Mouse (Mus musculus) G1E (cell line): Measurements from ENCODE around the gene Lsm7. TPM values are rescaled to one million over a fixed set of nuclear protein-coding genes. Genes with fewer than 3 reads are reported as not detected.

Experiments
- ATAC-seq: 2 replicates; pipeline ENCODE4 v1.8.0; 2016; ENCODE audit warnings: mild to moderate bottlenecking; ENCODE audit not compliant: insufficient number of reproducible peaks, poor library complexity, low FRiP score, severe bottlenecking; ENCODE audit errors: extremely low read depth
- DNase-seq: peaks from one replicate; pipeline ENCODE4 v3.0.0; 2012; ENCODE audit warnings: low spot score
- H3K27me3 ChIP-seq: 2 replicates; pipeline ENCODE4 v1.6.1; 2012; ENCODE audit warnings: mild to moderate bottlenecking, low read length, inconsistent platforms; ENCODE audit not compliant: insufficient read depth
- H3K36me3 ChIP-seq: replicated peaks from 2 replicates; pipeline ENCODE3; 2012; ENCODE audit warnings: mild to moderate bottlenecking, inconsistent platforms
- H3K4me1 ChIP-seq: 2 replicates; pipeline ENCODE4 v1.6.1; 2012; ENCODE audit warnings: low read depth, low read length, inconsistent platforms, mixed read lengths; ENCODE audit not compliant: insufficient read depth
- H3K4me3 ChIP-seq: 2 replicates; pipeline ENCODE4 v1.5.1; 2012; ENCODE audit warnings: low read depth, mild to moderate bottlenecking, inconsistent platforms, low read length, moderate library complexity, mixed read lengths
- H3K9me3 ChIP-seq: replicated peaks from 2 replicates; pipeline ENCODE4 v1.6.1; 2012; ENCODE audit warnings: inconsistent platforms
- CTCF ChIP-seq: IDR thresholded peaks from 2 replicates; pipeline ENCODE4 v1.5.1; 2012; ENCODE audit warnings: low read depth, low read length, inconsistent platforms, mixed read lengths
- GATA1 ChIP-seq: IDR thresholded peaks from 2 replicates; pipeline ENCODE4 v1.6.1; 2012; ENCODE audit warnings: borderline replicate concordance, low read length, inconsistent platforms, mixed read lengths
- GATA2 ChIP-seq: IDR thresholded peaks from 2 replicates; pipeline ENCODE4 v1.6.1; 2012; ENCODE audit warnings: low read depth, low read length, inconsistent platforms, borderline replicate concordance
- POLR2AphosphoS5 ChIP-seq: IDR thresholded peaks from 2 replicates; pipeline ENCODE4 v1.6.1; 2012; ENCODE audit warnings: low read depth, low read length, inconsistent platforms; ENCODE audit not compliant: insufficient replicate concordance
- TAL1 ChIP-seq: conservative IDR thresholded peaks from 2 replicates; pipeline ENCODE4 v1.6.1; 2012; ENCODE audit warnings: low read depth, low read length, inconsistent platforms, mixed read lengths
- polyA plus RNA-seq: library from polyadenylated mRNA; stranded (reverse); fragments of >175 nt; gene quantifications from 2 replicates; pipeline ENCODE4 v1.2.3, GENCODE M21; 2012
- total RNA-seq, 2 experiments: library from RNA; stranded (forward) in 1 of 2; stranded (reverse) in 1 of 2; fragments of 200-1000 nt in 1 of 2; fragments of >200 nt in 1 of 2; fragmentation: Nextera tagmentation in 1 of 2; gene quantifications; 2 replicates each; pipeline ENCODE4 v1.2.3; 2014 to 2017

Gene Lsm7
- total and polyA plus RNA-seq, 3 experiments = 51.2 to 282 (median 269) TPM

DNA sequence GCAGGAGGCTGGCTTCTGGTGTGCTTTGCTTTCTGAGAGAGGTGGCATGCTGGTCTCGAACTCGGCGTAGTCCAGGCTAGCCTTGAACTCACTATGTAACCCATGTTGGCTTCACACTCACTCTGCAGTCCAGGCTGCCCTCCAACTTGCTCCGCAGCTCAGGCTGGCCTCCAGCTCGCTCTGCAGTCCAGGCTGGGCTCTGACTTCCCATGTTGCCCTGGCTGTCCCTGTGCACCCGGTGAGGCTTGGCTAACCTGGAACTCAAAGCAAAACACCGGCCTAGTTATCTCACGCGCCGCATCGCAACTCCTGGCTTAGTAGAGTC, 702 bp upstream of the Lsm7 start:
- no peak for DNase-seq
- peak overlapping the region; percentile 80 for H3K4me3 ChIP-seq
- ATAC-seq = no peak
- H3K9me3 ChIP-seq = no peaks in the 10 kb centered on the region
- TF ChIP-seq GATA1 = no peak
- TF ChIP-seq POLR2AphosphoS5 = no peak
- TF ChIP-seq CTCF = no peak
- no peaks in the 10 kb centered on the region for H3K27me3 ChIP-seq
- peaks cover 85% of the 10 kb centered on the region for H3K4me1 ChIP-seq
- peaks cover 69% of the 10 kb centered on the region for H3K36me3 ChIP-seq

DNA sequence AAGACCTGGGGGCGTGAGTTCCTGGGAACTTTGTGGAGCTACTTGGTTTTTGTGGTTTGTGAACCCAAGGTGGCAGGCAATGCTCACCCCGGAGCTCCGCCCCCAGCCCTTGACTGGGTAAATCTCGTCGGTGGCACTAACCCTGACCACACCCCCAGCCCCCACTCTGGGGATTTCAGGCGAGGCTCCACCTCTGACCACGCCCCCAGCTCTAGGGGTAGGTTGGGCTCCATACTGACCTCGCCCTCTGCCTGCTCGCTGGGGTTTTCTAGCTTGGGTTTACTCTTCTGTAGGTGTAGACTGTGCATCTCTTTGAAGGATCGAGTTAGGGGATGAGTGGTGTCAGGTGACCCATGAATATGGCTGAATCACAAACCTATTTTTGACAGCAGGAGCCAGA, 6.4 kb downstream of the Lsm7 start:
- no peak overlapping the region; the same call in 1 of the 2 replicates for H3K4me3 ChIP-seq
- H3K27me3 ChIP-seq = peaks cover 35% of the 10 kb centered on the region
- H3K4me1 ChIP-seq = peaks cover 52% of the 10 kb centered on the region
- ATAC-seq (peak; percentile 85), DNase-seq (peak; percentile 76)
- peaks cover 45% of the 10 kb centered on the region for H3K36me3 ChIP-seq
- TF ChIP-seq GATA1 = no peak
- no peak for TF ChIP-seq POLR2AphosphoS5
- no peak for TF ChIP-seq TAL1
- TF ChIP-seq GATA2 = no peak
- TF ChIP-seq CTCF = no peak
- no peaks in the 10 kb centered on the region for H3K9me3 ChIP-seq

DNA sequence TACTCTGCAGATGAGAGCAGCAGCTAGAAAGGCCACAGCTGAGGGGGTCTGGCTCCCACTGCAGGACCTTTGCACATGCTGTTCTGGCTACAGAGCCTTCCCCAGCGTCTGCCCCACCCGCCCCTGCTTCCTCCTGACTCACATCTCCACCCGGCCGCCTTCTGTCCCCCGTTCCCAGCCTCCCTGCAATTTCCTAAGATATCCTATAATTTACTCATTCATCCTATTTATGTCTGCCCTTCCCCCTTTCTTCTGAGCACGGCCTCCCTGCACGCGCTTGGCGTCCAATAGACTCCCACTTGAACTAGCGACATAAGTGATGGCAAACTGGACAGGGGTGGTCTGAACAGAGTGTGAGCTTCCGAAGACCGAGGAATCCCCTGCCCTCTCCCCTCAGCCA, 9.3 kb downstream of the Lsm7 start:
- peaks cover 63% of the 10 kb centered on the region for H3K27me3 ChIP-seq
- peaks cover 17% of the 10 kb centered on the region for H3K36me3 ChIP-seq
- no peak overlapping the region for H3K4me3 ChIP-seq
- TF ChIP-seq GATA1 (no peak), GATA2 (no peak)
- no peaks in the 10 kb centered on the region for H3K9me3 ChIP-seq
- H3K4me1 ChIP-seq = peaks cover 30% of the 10 kb centered on the region
- ATAC-seq (no peak), DNase-seq (no peak)

DNA sequence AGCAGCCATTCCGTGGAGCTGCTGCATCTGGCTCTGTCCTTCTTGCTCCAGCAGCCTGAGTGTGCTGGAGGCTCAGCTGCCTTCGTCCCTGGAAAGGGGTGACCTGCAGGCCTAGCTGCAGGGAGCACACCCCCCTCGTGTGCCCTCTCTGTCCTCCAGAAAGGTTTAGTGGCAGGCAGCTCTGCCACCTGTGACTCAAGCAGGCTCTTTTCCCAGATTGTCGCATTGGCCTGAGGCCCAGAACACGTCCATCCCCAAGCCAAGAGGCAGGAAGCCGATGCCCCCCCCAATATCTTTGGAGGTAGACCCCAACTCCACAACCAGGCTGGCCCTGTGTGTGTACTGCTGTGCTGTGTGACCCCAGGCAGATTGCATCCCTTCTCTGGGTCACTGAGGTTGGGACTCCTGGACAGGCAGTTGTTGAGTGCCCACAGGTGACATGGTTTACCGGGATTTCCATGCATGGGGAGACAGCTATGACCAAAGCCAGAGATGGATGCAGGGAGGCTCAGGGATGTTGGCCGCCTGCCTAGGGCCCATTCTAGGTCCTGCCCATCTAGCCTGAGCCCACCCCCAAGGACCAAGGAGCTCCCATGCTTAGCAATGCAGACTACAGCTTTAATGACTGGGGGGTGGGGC, 9.8 kb downstream of the Lsm7 start:
- Histone ChIP-seq H3K9me3 (no peaks in the 10 kb centered on the region), H3K4me1 (peaks cover 25% of the 10 kb centered on the region), H3K4me3 (no peak overlapping the region), H3K27me3 (peaks cover 69% of the 10 kb centered on the region), H3K36me3 (peaks cover 12% of the 10 kb centered on the region)
- TF ChIP-seq POLR2AphosphoS5 (no peak), GATA2 (no peak), CTCF (no peak), GATA1 (no peak), TAL1 (no peak)
- DNase-seq (no peak), ATAC-seq (no peak)

DNA sequence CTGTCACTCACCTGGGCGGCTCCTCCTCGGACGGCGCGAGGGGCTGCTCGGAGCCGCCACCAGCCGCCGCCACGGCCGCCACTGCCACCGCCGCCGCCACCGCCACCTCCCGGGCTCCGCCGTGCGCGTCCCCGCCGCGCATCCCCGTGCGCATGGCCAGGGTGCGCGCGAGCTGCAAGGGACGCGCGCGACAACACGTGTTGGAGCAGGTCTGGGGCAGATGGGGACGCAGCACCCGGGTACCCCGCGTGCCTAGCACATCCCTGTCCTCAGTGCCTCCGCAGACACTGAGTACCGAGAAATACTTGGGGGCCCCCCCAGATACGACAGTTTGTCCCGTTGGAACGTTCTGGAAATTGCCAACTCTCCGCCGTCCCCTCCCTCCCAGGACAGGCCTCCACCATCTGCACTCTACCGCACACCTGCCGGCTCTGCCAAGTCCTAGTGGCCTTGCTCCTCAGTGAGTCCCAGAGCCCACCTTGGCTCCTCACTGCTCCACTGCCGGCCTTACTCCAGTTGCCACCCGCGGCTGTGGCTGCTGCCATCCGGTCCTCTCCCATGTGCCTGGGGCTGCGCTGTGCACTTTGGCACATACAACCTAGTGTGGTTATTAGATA, 11.0 kb downstream of the Lsm7 start, which contains the start of gene Lingo3:
Lingo3 (minus strand) TSS at position 109 of the 617 bp plus-strand sequence.
- no peak for ATAC-seq
- H3K36me3 ChIP-seq = peaks cover under 1% of the 10 kb centered on the region
- H3K9me3 ChIP-seq = no peaks in the 10 kb centered on the region
- no peak for DNase-seq
- H3K4me1 ChIP-seq = peaks cover 21% of the 10 kb centered on the region
- TF ChIP-seq GATA2 (no peak), TAL1 (no peak), GATA1 (no peak), CTCF (no peak), POLR2AphosphoS5 (no peak)
- peaks cover 75% of the 10 kb centered on the region for H3K27me3 ChIP-seq
- no peak within 1 kb of the TSS for H3K4me3 ChIP-seq

DNA sequence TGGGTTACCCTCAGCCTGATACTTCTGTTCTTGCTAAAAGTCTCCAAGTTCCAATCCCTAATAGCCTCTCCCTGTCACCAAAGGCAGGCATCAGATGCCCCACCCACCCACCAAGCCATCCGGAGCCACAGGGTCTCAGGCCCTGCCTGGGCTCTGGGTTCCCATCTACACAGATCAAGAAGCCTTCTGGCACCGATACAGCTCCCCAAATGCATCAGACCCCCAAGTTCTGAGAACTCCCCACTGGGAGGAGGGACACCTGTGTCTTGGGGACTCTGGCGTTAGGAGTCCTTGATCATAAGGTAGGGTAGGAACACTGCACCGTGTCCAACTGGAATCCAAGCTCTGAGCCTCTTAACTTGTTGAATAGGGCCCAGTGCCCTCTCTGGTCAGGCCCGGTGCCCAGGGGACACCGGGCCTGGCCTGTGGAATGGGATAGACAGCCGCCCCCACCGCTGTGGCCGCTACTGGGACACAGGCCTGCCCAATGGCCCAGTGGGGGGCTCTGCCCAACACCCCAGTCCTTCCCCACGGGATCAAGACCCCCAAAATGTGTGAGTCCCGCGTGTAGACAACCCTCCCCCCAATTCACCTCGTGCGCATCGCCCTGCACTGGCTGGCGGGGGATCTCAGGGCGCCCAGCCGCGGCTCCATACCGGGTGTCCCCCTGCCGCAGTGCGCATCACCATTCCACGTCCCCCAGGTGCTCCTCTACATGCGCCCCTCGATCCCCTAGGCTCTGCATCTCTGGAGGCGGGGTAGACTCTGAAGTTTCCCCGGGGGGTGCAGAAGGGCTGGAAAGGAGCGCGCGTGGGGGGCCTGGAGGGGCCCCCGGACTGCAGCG, 11.7 kb downstream of the Lsm7 start:
- peaks cover 13% of the 10 kb centered on the region for H3K4me1 ChIP-seq
- TF ChIP-seq GATA1 (no peak), GATA2 (no peak), TAL1 (no peak), CTCF (no peak), POLR2AphosphoS5 (no peak)
- ATAC-seq (no peak), DNase-seq (no peak)
- no peak overlapping the region for H3K4me3 ChIP-seq
- no peaks in the 10 kb centered on the region for H3K9me3 ChIP-seq
- peaks cover 81% of the 10 kb centered on the region for H3K27me3 ChIP-seq
- H3K36me3 ChIP-seq = no peaks in the 10 kb centered on the region
